Mouse (Mus musculus): Measurements from ENCODE around the gene Jmjd4. TPM values are rescaled to one million over a fixed set of nuclear protein-coding genes. Genes with fewer than 3 reads are reported as not detected.
A peak's percentile ranks its signal among the peaks of the same experiment; 100 is the strongest.

Gene Jmjd4
- polyA plus RNA-seq, 1 experiment from 2014 or later = 10.3 TPM

- Histone ChIP-seq H3K4me1 (replicated peaks; ENCODE audit: control insufficient read depth, insufficient read depth, low read length) (no peaks in the 10 kb centered on the region; the same call in 1 of the 2 replicates), H3K27me3 (ENCODE audit: control insufficient read depth, insufficient read depth, low read depth, low read length) (no peaks in the 10 kb centered on the region), H3K9me3 (ENCODE audit: control insufficient read depth, low read length) (no peaks in the 10 kb centered on the region), H3K9ac (ENCODE audit: low read length) (no peak overlapping the region), H3K27ac (ENCODE audit: low read length) (no peak overlapping the region), H3K36me3 (ENCODE audit: control insufficient read depth, insufficient read depth, low read length) (peaks cover 41% of the 10 kb centered on the region), H3K4me3 (ENCODE audit: low read length) (no peak overlapping the region), H3K4me2 (ENCODE audit: low read depth, low read length) (no peak overlapping the region)
- no peak for ATAC-seq (ENCODE audit: low read depth)
- WGBS = 97% methylated on average over 2 of the region's 2 CpGs
These were observed 6.5 kb downstream of the Jmjd4 start for GRCm38 (mm10) chr11:59456346-59456745.

GRCm38 (mm10) chr11:59456891-59457290 lies 7.0 kb downstream of the Jmjd4 start:
- H3K27ac ChIP-seq (ENCODE audit: low read length) = no peak overlapping the region
- ATAC-seq (ENCODE audit: low read depth) = no peak
- 90% methylated on average over 2 of the region's 2 CpGs for WGBS
- no peak overlapping the region for H3K9ac ChIP-seq (ENCODE audit: low read length)
- no peak overlapping the region for H3K4me2 ChIP-seq (ENCODE audit: low read depth, low read length)
- no peaks in the 10 kb centered on the region for H3K27me3 ChIP-seq (ENCODE audit: control insufficient read depth, insufficient read depth, low read depth, low read length)
- no peaks in the 10 kb centered on the region; the same call in 1 of the 2 replicates for H3K4me1 ChIP-seq (replicated peaks; ENCODE audit: control insufficient read depth, insufficient read depth, low read length)
- peaks cover 44% of the 10 kb centered on the region for H3K36me3 ChIP-seq (ENCODE audit: control insufficient read depth, insufficient read depth, low read length)
- no peak overlapping the region for H3K4me3 ChIP-seq (ENCODE audit: low read length)
- H3K9me3 ChIP-seq (ENCODE audit: control insufficient read depth, low read length) = peaks cover under 1% of the 10 kb centered on the region; the same call in 1 of the 2 replicates

DNA sequence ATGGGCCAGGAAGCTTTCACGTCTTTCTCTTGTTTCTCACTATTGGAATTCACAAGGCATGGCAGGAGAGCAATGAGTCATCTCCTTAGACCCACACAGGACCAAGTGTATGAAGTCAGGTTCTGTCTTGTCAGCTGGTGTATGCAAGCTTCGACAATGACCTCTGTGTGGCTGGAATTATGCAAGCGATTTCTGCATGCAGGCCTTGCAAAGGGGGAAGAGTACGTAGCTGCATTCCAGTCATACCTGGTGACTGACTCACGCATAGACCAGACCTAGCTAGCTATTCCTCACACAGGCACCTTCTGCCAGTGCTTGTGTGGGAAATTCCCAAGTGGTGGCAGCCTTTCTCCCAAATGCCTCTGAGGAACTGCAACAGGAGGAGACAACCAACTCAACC lies 9.1 kb downstream of the Jmjd4 start:
- Histone ChIP-seq H3K9ac (ENCODE audit: low read length) (no peak overlapping the region), H3K27ac (ENCODE audit: low read length) (peak overlapping the region; percentile 31), H3K4me1 (replicated peaks; ENCODE audit: control insufficient read depth, insufficient read depth, low read length) (no peaks in the 10 kb centered on the region; the same call in 1 of the 2 replicates), H3K36me3 (ENCODE audit: control insufficient read depth, insufficient read depth, low read length) (peaks cover 58% of the 10 kb centered on the region), H3K4me2 (ENCODE audit: low read depth, low read length) (no peak overlapping the region), H3K4me3 (ENCODE audit: low read length) (no peak overlapping the region), H3K9me3 (ENCODE audit: control insufficient read depth, low read length) (peaks cover 21% of the 10 kb centered on the region), H3K27me3 (ENCODE audit: control insufficient read depth, insufficient read depth, low read depth, low read length) (no peaks in the 10 kb centered on the region)
- ATAC-seq (ENCODE audit: low read depth) = peak; percentile 96
- WGBS = 22% methylated on average over 5 of the region's 5 CpGs

GRCm38 (mm10) chr11:59460459-59460858 lies 10.6 kb downstream of the Jmjd4 start:
- Histone ChIP-seq H3K4me3 (ENCODE audit: low read length) (no peak overlapping the region), H3K9ac (ENCODE audit: low read length) (no peak overlapping the region), H3K27ac (ENCODE audit: low read length) (no peak overlapping the region), H3K4me2 (ENCODE audit: low read depth, low read length) (no peak overlapping the region), H3K36me3 (ENCODE audit: control insufficient read depth, insufficient read depth, low read length) (peaks cover 53% of the 10 kb centered on the region), H3K4me1 (replicated peaks; ENCODE audit: control insufficient read depth, insufficient read depth, low read length) (no peaks in the 10 kb centered on the region; the same call in 1 of the 2 replicates), H3K27me3 (ENCODE audit: control insufficient read depth, insufficient read depth, low read depth, low read length) (no peaks in the 10 kb centered on the region), H3K9me3 (ENCODE audit: control insufficient read depth, low read length) (peaks cover 26% of the 10 kb centered on the region)
- ATAC-seq (ENCODE audit: low read depth) = no peak
- 94% methylated on average over 2 of the region's 2 CpGs for WGBS

DNA sequence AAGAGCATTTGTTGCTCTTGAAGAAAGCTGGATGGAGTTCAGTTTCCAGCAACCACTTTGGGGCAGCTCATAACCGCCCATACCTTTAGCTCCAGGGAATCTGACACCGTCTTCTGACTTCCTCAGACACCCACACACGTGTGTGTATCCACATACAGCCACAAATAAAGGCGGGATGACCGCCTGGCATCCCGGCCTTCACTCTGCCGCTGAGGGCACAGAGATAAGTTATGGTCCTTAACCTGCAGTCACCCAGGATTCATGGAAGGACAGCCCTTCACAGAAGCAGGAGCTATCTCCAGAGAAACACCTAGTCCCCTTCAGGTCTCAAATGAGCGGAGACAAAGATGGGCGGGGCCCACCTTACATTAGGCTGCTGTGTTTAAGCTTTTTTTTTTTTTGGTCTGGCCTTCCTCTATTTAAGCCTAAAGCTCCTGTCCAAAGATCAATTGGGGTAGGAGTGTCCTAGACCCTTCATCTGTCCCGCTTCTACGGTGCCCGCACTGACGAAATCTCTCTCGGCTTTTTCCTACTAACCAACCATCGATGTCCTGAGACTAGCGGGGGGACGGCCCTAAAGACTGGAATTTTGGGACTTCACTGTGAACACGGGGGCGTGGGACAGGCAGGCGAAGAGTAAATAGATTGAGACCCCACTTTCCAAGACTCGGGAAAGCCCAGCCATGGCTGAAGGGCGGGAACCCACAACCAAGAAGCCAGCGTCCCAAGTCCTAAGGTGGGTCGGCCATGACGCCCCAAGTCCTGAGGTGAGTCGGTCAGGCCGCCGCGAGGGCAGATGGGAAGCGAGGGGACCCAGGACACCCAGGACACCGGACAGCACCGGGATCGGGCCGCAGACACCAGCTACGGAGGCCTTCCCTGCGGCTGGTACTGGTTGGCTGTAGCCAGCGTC lies 21.8 kb downstream of the Jmjd4 start:
- Histone ChIP-seq H3K4me1 (replicated peaks; ENCODE audit: control insufficient read depth, insufficient read depth, low read length) (peaks cover 8% of the 10 kb centered on the region), H3K4me3 (ENCODE audit: low read length) (peak overlapping the region; percentile 82)
- WGBS = 3% methylated on average over 37 of the region's 37 CpGs

GRCm38 (mm10) chr11:59472326-59472677 lies 22.5 kb downstream of the Jmjd4 start, which contains the start of gene Zfp867:
Gene Zfp867, minus strand, starts transcription at chr11:59472474.
- under 1% methylated on average over 19 of the region's 19 CpGs for WGBS
- Histone ChIP-seq H3K36me3 (ENCODE audit: control insufficient read depth, insufficient read depth, low read length) (no peaks in the 10 kb centered on the region), H3K27me3 (ENCODE audit: control insufficient read depth, insufficient read depth, low read depth, low read length) (no peaks in the 10 kb centered on the region; the same call in 1 of the 2 replicates), H3K4me2 (ENCODE audit: low read depth, low read length) (peak within 1 kb of the TSS; percentile 78), H3K4me3 (ENCODE audit: low read length) (peak within 1 kb of the TSS; percentile 82), H3K4me1 (replicated peaks; ENCODE audit: control insufficient read depth, insufficient read depth, low read length) (peaks cover 8% of the 10 kb centered on the region), H3K9me3 (ENCODE audit: control insufficient read depth, low read length) (no peaks in the 10 kb centered on the region), H3K9ac (ENCODE audit: low read length) (peak within 1 kb of the TSS; percentile 91), H3K27ac (ENCODE audit: low read length) (peak within 1 kb of the TSS; percentile 45)
- peak; percentile 94 for ATAC-seq (ENCODE audit: low read depth)

More for the DNA sequence above, 21.8 kb downstream of the Jmjd4 start:
- Histone ChIP-seq H3K27me3 (ENCODE audit: control insufficient read depth, insufficient read depth, low read depth, low read length) (no peaks in the 10 kb centered on the region; the same call in 1 of the 2 replicates), H3K27ac (ENCODE audit: low read length) (peak overlapping the region; percentile 45), H3K9ac (ENCODE audit: low read length) (peak overlapping the region; percentile 91), H3K4me2 (ENCODE audit: low read depth, low read length) (peak overlapping the region; percentile 78), H3K9me3 (ENCODE audit: control insufficient read depth, low read length) (no peaks in the 10 kb centered on the region), H3K36me3 (ENCODE audit: control insufficient read depth, insufficient read depth, low read length) (no peaks in the 10 kb centered on the region)
- peak; percentile 77 for ATAC-seq (ENCODE audit: low read depth)

- Histone ChIP-seq H3K27ac (ENCODE audit: low read length) (no peak overlapping the region), H3K4me2 (ENCODE audit: low read depth, low read length) (no peak overlapping the region), H3K4me1 (replicated peaks; ENCODE audit: control insufficient read depth, insufficient read depth, low read length) (no peaks in the 10 kb centered on the region), H3K27me3 (ENCODE audit: control insufficient read depth, insufficient read depth, low read depth, low read length) (no peaks in the 10 kb centered on the region; the same call in 1 of the 2 replicates), H3K9ac (ENCODE audit: low read length) (no peak overlapping the region), H3K36me3 (ENCODE audit: control insufficient read depth, insufficient read depth, low read length) (no peaks in the 10 kb centered on the region), H3K9me3 (ENCODE audit: control insufficient read depth, low read length) (no peaks in the 10 kb centered on the region), H3K4me3 (ENCODE audit: low read length) (no peak overlapping the region)
- WGBS = 52% methylated on average over 6 of the region's 6 CpGs
- no peak for ATAC-seq (ENCODE audit: low read depth)
These were observed 27.4 kb downstream of the Jmjd4 start for GRCm38 (mm10) chr11:59477240-59477639.

DNA sequence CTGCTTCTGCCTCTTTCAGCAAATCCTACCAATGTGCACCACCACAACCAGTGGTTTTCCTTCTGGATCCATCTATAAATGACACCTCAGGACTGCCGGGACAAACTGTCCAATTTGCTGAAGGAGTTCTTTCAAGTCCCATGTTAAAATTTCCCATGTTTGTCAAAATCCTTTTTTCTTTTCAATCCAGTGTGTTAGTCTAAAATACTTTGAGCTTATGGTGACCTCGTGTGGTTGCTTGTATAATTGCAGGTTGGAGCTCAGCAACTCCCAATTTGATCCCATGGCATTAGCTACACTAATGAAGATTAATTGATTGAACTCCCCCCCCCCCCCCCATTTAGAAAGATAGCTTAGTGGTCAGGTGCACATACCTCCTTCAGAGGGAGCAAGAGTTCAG lies 33.4 kb downstream of the Jmjd4 start:
- no peak overlapping the region for H3K4me3 ChIP-seq (ENCODE audit: low read length)
- H3K4me2 ChIP-seq (ENCODE audit: low read depth, low read length) = no peak overlapping the region
- ATAC-seq (ENCODE audit: low read depth) = peak; percentile 31; the same call in 1 of the 2 replicates
- no peak overlapping the region for H3K9ac ChIP-seq (ENCODE audit: low read length)
- H3K27ac ChIP-seq (ENCODE audit: low read length) = no peak overlapping the region
- H3K9me3 ChIP-seq (ENCODE audit: control insufficient read depth, low read length) = no peaks in the 10 kb centered on the region
- 2% methylated on average over 2 of the region's 2 CpGs for WGBS
- H3K4me1 ChIP-seq (replicated peaks; ENCODE audit: control insufficient read depth, insufficient read depth, low read length) = no peaks in the 10 kb centered on the region
- H3K36me3 ChIP-seq (ENCODE audit: control insufficient read depth, insufficient read depth, low read length) = peaks cover 25% of the 10 kb centered on the region
- H3K27me3 ChIP-seq (ENCODE audit: control insufficient read depth, insufficient read depth, low read depth, low read length) = no peaks in the 10 kb centered on the region

- Histone ChIP-seq H3K4me1 (replicated peaks; ENCODE audit: control insufficient read depth, insufficient read depth, low read length) (no peaks in the 10 kb centered on the region), H3K27me3 (ENCODE audit: control insufficient read depth, insufficient read depth, low read depth, low read length) (no peaks in the 10 kb centered on the region), H3K9me3 (ENCODE audit: control insufficient read depth, low read length) (no peaks in the 10 kb centered on the region), H3K27ac (ENCODE audit: low read length) (no peak overlapping the region), H3K4me3 (ENCODE audit: low read length) (no peak overlapping the region), H3K9ac (ENCODE audit: low read length) (no peak overlapping the region), H3K4me2 (ENCODE audit: low read depth, low read length) (no peak overlapping the region), H3K36me3 (ENCODE audit: control insufficient read depth, insufficient read depth, low read length) (peaks cover 32% of the 10 kb centered on the region)
- WGBS = 57% methylated on average over 2 of the region's 2 CpGs
- ATAC-seq (ENCODE audit: low read depth) = no peak
These were observed 35.8 kb downstream of the Jmjd4 start for GRCm38 (mm10) chr11:59485641-59486040.

Measured in lung, embryonic 16.5 days (tissue).